27 mouse cellular contexts compared by ENCODE assay signal in genomic region chr13:40986081-40986480, GRCm38 (mm10). TPM values are rescaled to one million over a fixed set of nuclear protein-coding genes. Genes with fewer than 3 reads are reported as not detected.
DNase-seq lines count a peak whose midpoint lies in the region; ATAC-seq and TF ChIP-seq lines count a peak whose summit lies in the region.
"Had no signal": no experiment of that assay in that cellular context is flagged by ENCODE, and none has a peak within 500 bp of the region (broad histone marks: within the 10 kb centered on the region; RNA-seq: fewer than 3 reads in every experiment).

No protein-coding gene starts in this region.

- TF ChIP-seq EP300 in liver, embryonic 14.5 days (IDR thresholded peaks at IDR 0.05; ENCODE audit: low read depth) = 0 out of 2 replicates have a peak, but pooled peaks have one; percentile 10
- TF ChIP-seq EP300 in MEL (IDR thresholded peaks at IDR 0.05; ENCODE audit: low read depth in 1 of 2, low read length in 2 of 2) = no peak

- no peak overlapping the region for H3K27ac ChIP-seq in liver, embryonic 14.5 days
- no peak overlapping the region for H3K27ac ChIP-seq in liver, embryonic 11.5 days (ENCODE audit: low read depth, low read length)
- H3K27ac ChIP-seq in MEL (ENCODE audit: control insufficient read depth, low read depth, low read length) = no peak overlapping the region
- H3K27ac ChIP-seq: embryonic facial prominence, embryonic 10.5 days; embryonic facial prominence, embryonic 12.5 days; forebrain, embryonic 10.5 days; forebrain, embryonic 12.5 days had no signal

- no peaks in the 10 kb centered on the region for H3K36me3 ChIP-seq in liver, embryonic 14.5 days (replicated peaks; ENCODE audit: control insufficient read depth, insufficient read depth, low read depth)
- H3K36me3 ChIP-seq in liver, embryonic 11.5 days (ENCODE audit: control insufficient read depth, insufficient read depth, low read length) = no peaks in the 10 kb centered on the region
- H3K36me3 ChIP-seq in MEL (ENCODE audit: control insufficient read depth in 1 of 2, insufficient read depth in 2 of 2, low read length in 2 of 2) = peaks cover 0 to 11% of the 10 kb centered on the region in 2 experiments; a peak in 2 of 4 replicates
- H3K36me3 ChIP-seq: embryonic facial prominence, embryonic 10.5 days; embryonic facial prominence, embryonic 12.5 days; forebrain, embryonic 10.5 days; forebrain, embryonic 12.5 days; G1E had no signal

- no peak for DNase-seq in liver, embryonic 14.5 days (ENCODE audit: low read depth in 3 of 3, low spot score in 3 of 3)
- DNase-seq in liver, embryonic 11.5 days (ENCODE audit: low spot score) = no peak
- no peak for DNase-seq in MEL (ENCODE audit: low read depth, low spot score)
- no peak for DNase-seq in testis, postnatal 10 days (ENCODE audit: low spot score)
- DNase-seq: adrenal gland, adult 8-10 months; adrenal gland, postnatal 14 days; adrenal gland, postnatal 36 days; B cell, adult 2 months; cerebellum, adult 11-12 months; cerebellum, adult 2 months; cerebellum, adult 9-10 months; cerebellum, postnatal 10 days; cerebellum, postnatal 25 days had no signal

- no peak for TF ChIP-seq POLR2A in MEL (IDR thresholded peaks at IDR 0.05; ENCODE audit: control insufficient read depth in 1 of 2, insufficient read depth in 1 of 2, low read depth in 1 of 2, low read length in 2 of 2, poor library complexity in 1 of 2)

- WGBS in liver, embryonic 14.5 days (ENCODE audit: insufficient replicate concordance) = 62% methylated on average over 5 of the region's 5 CpGs
- 90% methylated on average over 5 of the region's 5 CpGs for WGBS in liver, embryonic 11.5 days

- no peak for ATAC-seq in liver, embryonic 14.5 days (ENCODE audit: insufficient read depth)
- no peak for ATAC-seq in liver, embryonic 11.5 days (replicated peaks; ENCODE audit: low FRiP score)
- 0 out of 2 replicates have a peak, but pooled peaks have one; percentile 44 for ATAC-seq in erythroblast, adult 5-6 weeks (replicated peaks; ENCODE audit: low FRiP score, poor library complexity, severe bottlenecking)
- ATAC-seq in megakaryocyte progenitor cell, adult 5-6 weeks (replicated peaks; ENCODE audit: poor library complexity) = no peak
- ATAC-seq: activated CD4-positive, CD25-positive, alpha-beta regulatory T cell, adult 4 months; CD4-positive, CD25-positive, alpha-beta regulatory T cell, adult 4 months; forebrain, embryonic 14.5 days; forebrain, embryonic 16.5 days; Patski had no signal

- no peak overlapping the region for H3K4me3 ChIP-seq in liver, embryonic 14.5 days (ENCODE audit: insufficient read depth in 1 of 2, low read depth in 2 of 2, low read length in 2 of 2)
- no peak overlapping the region for H3K4me3 ChIP-seq in liver, embryonic 11.5 days (ENCODE audit: low read depth, low read length)
- H3K4me3 ChIP-seq in MEL (ENCODE audit: control insufficient read depth in 1 of 2, insufficient read depth in 1 of 2, low read depth in 2 of 2, low read length in 2 of 2) = no peak overlapping the region
- H3K4me3 ChIP-seq: embryonic facial prominence, embryonic 10.5 days; embryonic facial prominence, embryonic 12.5 days; erythroblast, embryonic 14.5 days; forebrain, embryonic 10.5 days; forebrain, embryonic 12.5 days had no signal

- H3K9me3 ChIP-seq in liver, embryonic 14.5 days (ENCODE audit: control insufficient read depth, low read length) = no peaks in the 10 kb centered on the region
- H3K9me3 ChIP-seq in liver, embryonic 11.5 days (ENCODE audit: control insufficient read depth, low read length) = no peaks in the 10 kb centered on the region
- no peaks in the 10 kb centered on the region for H3K9me3 ChIP-seq in MEL (replicated peaks; ENCODE audit: insufficient read depth, low read length)
- H3K9me3 ChIP-seq: embryonic facial prominence, embryonic 10.5 days; embryonic facial prominence, embryonic 12.5 days; forebrain, embryonic 10.5 days; forebrain, embryonic 12.5 days; G1E had no signal

- no peaks in the 10 kb centered on the region for H3K27me3 ChIP-seq in liver, embryonic 14.5 days (ENCODE audit: control insufficient read depth, insufficient read depth, low read length)
- H3K27me3 ChIP-seq in liver, embryonic 11.5 days (replicated peaks; ENCODE audit: control insufficient read depth, insufficient read depth, low read length) = no peaks in the 10 kb centered on the region
- no peaks in the 10 kb centered on the region for H3K27me3 ChIP-seq in MEL (ENCODE audit: control insufficient read depth in 1 of 2, insufficient read depth in 2 of 2, low read length in 2 of 2)
- H3K27me3 ChIP-seq: CH12.LX; embryonic facial prominence, embryonic 12.5 days; Patski had no signal

- no peak overlapping the region for H3K9ac ChIP-seq in liver, embryonic 14.5 days (replicated peaks)
- no peak overlapping the region for H3K9ac ChIP-seq in liver, embryonic 11.5 days (ENCODE audit: low read depth, low read length)
- no peak overlapping the region for H3K9ac ChIP-seq in MEL (ENCODE audit: control insufficient read depth, low read depth, low read length, poor library complexity, severe bottlenecking)
- H3K9ac ChIP-seq: embryonic facial prominence, embryonic 12.5 days; forebrain, embryonic 12.5 days had no signal

- H3K4me2 ChIP-seq in liver, embryonic 14.5 days (ENCODE audit: low read depth) = no peak overlapping the region
- H3K4me2 ChIP-seq in liver, embryonic 11.5 days = no peak overlapping the region
- H3K4me2 ChIP-seq: embryonic facial prominence, embryonic 12.5 days; forebrain, embryonic 12.5 days had no signal

- TF ChIP-seq CTCF in liver, embryonic 14.5 days (IDR thresholded peaks at IDR 0.05; ENCODE audit: low read depth) = no peak
- no peak for TF ChIP-seq CTCF in MEL (IDR thresholded peaks at IDR 0.05 in 2 of 3, conservative IDR thresholded peaks at IDR 0.05 in 1 of 3; ENCODE audit: control insufficient read depth in 1 of 3, insufficient read depth in 1 of 3, low read depth in 2 of 3, low read length in 3 of 3, poor library complexity in 1 of 3, severe bottlenecking in 1 of 3)

- no peak for TF ChIP-seq RAD21 in MEL (IDR thresholded peaks at IDR 0.05; ENCODE audit: low read depth, low read length)

- no peaks in the 10 kb centered on the region for H3K79me2 ChIP-seq in MEL (ENCODE audit: control insufficient read depth, insufficient read depth, low read length, poor library complexity)

- peaks cover 6 to 12% of the 10 kb centered on the region in 2 experiments; a peak in 3 of 4 replicates for H3K4me1 ChIP-seq in liver, embryonic 14.5 days (replicated peaks; ENCODE audit: control insufficient read depth in 2 of 2, insufficient read depth in 2 of 2, low read length in 1 of 2)
- H3K4me1 ChIP-seq in liver, embryonic 11.5 days (replicated peaks; ENCODE audit: control insufficient read depth, insufficient read depth, low read length) = no peaks in the 10 kb centered on the region; the same call in 1 of the 2 replicates
- peaks cover 6 to 15% of the 10 kb centered on the region in 2 experiments for H3K4me1 ChIP-seq in MEL (ENCODE audit: control insufficient read depth in 1 of 2, insufficient read depth in 2 of 2, low read length in 2 of 2)
- H3K4me1 ChIP-seq: embryonic facial prominence, embryonic 10.5 days; embryonic facial prominence, embryonic 12.5 days; forebrain, embryonic 10.5 days; forebrain, embryonic 12.5 days had no signal

TF ChIP-seq in MEL, 35 proteins besides CTCF, POLR2A, EP300 and RAD21:
- TF ChIP-seq MEF2A (IDR thresholded peaks at IDR 0.05; ENCODE audit: extremely low read depth, insufficient replicate concordance, low read depth, low read length, poor library complexity, severe bottlenecking) (no peak), MYB (IDR thresholded peaks at IDR 0.05; ENCODE audit: low read depth, low read length) (no peak), RCOR1 (IDR thresholded peaks at IDR 0.05; ENCODE audit: low read depth, low read length) (no peak), CHD1 (IDR thresholded peaks at IDR 0.05; ENCODE audit: low read depth, low read length) (no peak), ZKSCAN1 (IDR thresholded peaks at IDR 0.05; ENCODE audit: low read depth, low read length) (no peak), GATA1 (IDR thresholded peaks at IDR 0.05; ENCODE audit: low read depth, low read length) (0 out of 2 replicates have a peak, but pooled peaks have one; percentile 3)

RNA-seq across cellular contexts. Expression of gene Pak1ip1, which starts 14.7 kb away (rescaled TPM):
- polyA plus RNA-seq in liver, embryonic 14.5 days (2012; rRNA removed) = 32.5 and 51.0 TPM in 2 replicates
- polyA plus RNA-seq in liver, embryonic 14.5 days (2014; fragmentation: Nextera tagmentation; extraction: Ambion mirVana) = 60.0 and 65.4 TPM in 2 replicates
- 105 and 109 TPM in 2 replicates for polyA plus RNA-seq in liver, embryonic 11.5 days (2014; fragmentation: Nextera tagmentation; extraction: Ambion mirVana)
- total RNA-seq in MEL (2012; rRNA removed) = 94.5 and 109 TPM in 2 replicates
- 100 to 1,000 TPM in 1 of 2 experiments, not detected in 1; 101 TPM for polyA plus RNA-seq in MEL (2012; ENCODE audit: insufficient read depth in 1 of 2, insufficient read length in 2 of 2, low read depth in 1 of 2, low replicate concordance in 2 of 2, missing spikeins in 1 of 2)
- total RNA-seq in erythroblast, adult 5-6 weeks (2015; ENCODE audit: low replicate concordance) = 25.0 and 33.0 TPM in 2 replicates
- total RNA-seq in erythroblast, adult 5-6 weeks (2017; ENCODE audit: low replicate concordance) = 45.7 and 54.3 TPM in 2 replicates
- total RNA-seq in megakaryocyte progenitor cell, adult 5-6 weeks (2015) = 53.8 and 66.7 TPM in 2 replicates
- total RNA-seq in megakaryocyte progenitor cell, adult 5-6 weeks (2017) = 108 and 112 TPM in 2 replicates

RNA-seq across cellular contexts. Expression of gene Tmem14c, which starts 30.0 kb away (rescaled TPM):
- 335 and 364 TPM in 2 replicates for polyA plus RNA-seq in liver, embryonic 14.5 days (2012; rRNA removed)
- 866 and 947 TPM in 2 replicates for polyA plus RNA-seq in liver, embryonic 14.5 days (2014; fragmentation: Nextera tagmentation; extraction: Ambion mirVana)
- 954 and 957 TPM in 2 replicates for polyA plus RNA-seq in liver, embryonic 11.5 days (2014; fragmentation: Nextera tagmentation; extraction: Ambion mirVana)
- total RNA-seq in MEL (2012; rRNA removed) = 260 and 319 TPM in 2 replicates
- 100 to 1,000 TPM in 1 of 2 experiments, not detected in 1; 294 TPM for polyA plus RNA-seq in MEL (2012; ENCODE audit: insufficient read depth in 1 of 2, insufficient read length in 2 of 2, low read depth in 1 of 2, low replicate concordance in 2 of 2, missing spikeins in 1 of 2)
- total RNA-seq in erythroblast, adult 5-6 weeks (2015; ENCODE audit: low replicate concordance) = 130 and 145 TPM in 2 replicates
- total RNA-seq in erythroblast, adult 5-6 weeks (2017; ENCODE audit: low replicate concordance) = 156 and 258 TPM in 2 replicates
- 206 and 216 TPM in 2 replicates for total RNA-seq in megakaryocyte progenitor cell, adult 5-6 weeks (2015)
- 109 and 136 TPM in 2 replicates for total RNA-seq in megakaryocyte progenitor cell, adult 5-6 weeks (2017)
